Mouse (Mus musculus) cerebellum, adult 18-20 months (tissue): ENCODE results near the gene Lnx1.

ENCODE experiments used
- DNase-seq, 2 experiments: peaks; one replicate each; pipeline ENCODE4 v3.0.0; 2021

Lnx1 gene

GRCm38 (mm10) chr5:74694390-74694801 lies 8.3 kb downstream of the Lnx1 start:
- no peak for DNase-seq

- peak; percentile 65 to 78 for DNase-seq
Measured at GRCm38 (mm10) chr5:74693836-74694235, 8.9 kb downstream of the Lnx1 start.

GRCm38 (mm10) chr5:74692411-74693090 lies 10.2 kb downstream of the Lnx1 start:
- no peak for DNase-seq

GRCm38 (mm10) chr5:74688822-74689221 lies 13.9 kb downstream of the Lnx1 start:
- DNase-seq = no peak

- DNase-seq = no peak
Measured at GRCm38 (mm10) chr5:74684944-74685343, 17.8 kb downstream of the Lnx1 start.

GRCm38 (mm10) chr5:74683832-74684231 lies 18.9 kb downstream of the Lnx1 start:
- DNase-seq = no peak

- no peak for DNase-seq
Measured at GRCm38 (mm10) chr5:74682735-74683134, 20.0 kb downstream of the Lnx1 start.

GRCm38 (mm10) chr5:74679631-74680030 lies 23.1 kb downstream of the Lnx1 start:
- no peak for DNase-seq

GRCm38 (mm10) chr5:74678693-74679092 lies 24.0 kb downstream of the Lnx1 start:
- no peak for DNase-seq

- peak; percentile 84 to 91 for DNase-seq
Measured at GRCm38 (mm10) chr5:74677399-74678338, 25.0 kb downstream of the Lnx1 start.

GRCm38 (mm10) chr5:74672556-74672955 lies 30.2 kb downstream of the Lnx1 start:
- DNase-seq = no peak

- DNase-seq = no peak
Measured at GRCm38 (mm10) chr5:74670877-74671276, 31.8 kb downstream of the Lnx1 start.

- DNase-seq = no peak
Measured at GRCm38 (mm10) chr5:74669925-74670324, 32.8 kb downstream of the Lnx1 start.

GRCm38 (mm10) chr5:74668956-74669355 lies 33.8 kb downstream of the Lnx1 start:
- DNase-seq = no peak

- no peak for DNase-seq
Measured at GRCm38 (mm10) chr5:74662618-74663017, 40.1 kb downstream of the Lnx1 start.

GRCm38 (mm10) chr5:74661734-74662560 lies 40.8 kb downstream of the Lnx1 start:
- peak in 1 of 2 experiments; percentile 38 for DNase-seq

- peak in 1 of 2 experiments; percentile 32 for DNase-seq
Measured at GRCm38 (mm10) chr5:74659856-74660255, 42.9 kb downstream of the Lnx1 start.

GRCm38 (mm10) chr5:74659281-74659680 lies 43.4 kb downstream of the Lnx1 start:
- peak; percentile 36 to 57 for DNase-seq

- no peak for DNase-seq
Measured at GRCm38 (mm10) chr5:74657930-74658329, 44.8 kb downstream of the Lnx1 start.

GRCm38 (mm10) chr5:74656410-74656809 lies 46.3 kb downstream of the Lnx1 start:
- DNase-seq = no peak

GRCm38 (mm10) chr5:74654527-74654926 lies 48.2 kb downstream of the Lnx1 start:
- no peak for DNase-seq

- no peak for DNase-seq
Measured at GRCm38 (mm10) chr5:74653766-74654165, 48.9 kb downstream of the Lnx1 start.

GRCm38 (mm10) chr5:74649122-74649521 lies 53.6 kb downstream of the Lnx1 start:
- no peak for DNase-seq
